Comparison of ENCODE assay signal across 23 mouse cellular contexts in the genomic region with DNA sequence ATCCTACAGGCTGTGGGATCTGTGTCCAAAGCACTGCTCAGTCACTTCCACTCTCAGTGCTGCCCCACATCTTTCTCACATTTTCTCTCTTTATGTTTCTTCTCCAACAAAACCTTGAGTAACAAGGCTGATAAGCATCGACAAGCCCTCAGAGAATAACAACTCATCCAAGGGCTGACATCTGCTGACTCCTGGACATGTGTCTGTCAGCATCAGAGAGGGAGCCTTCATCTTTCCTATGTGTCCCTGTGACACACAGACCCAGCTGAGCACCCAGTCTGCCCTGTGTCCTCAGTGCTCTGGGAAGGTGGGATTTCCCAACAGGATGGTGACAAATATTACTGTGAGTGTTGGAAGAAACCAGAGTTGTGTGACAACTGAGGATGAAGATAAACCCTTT. TPM values are rescaled to one million over a fixed set of nuclear protein-coding genes. Genes with fewer than 3 reads are reported as not detected.
A peak's percentile ranks its signal among the peaks of the same experiment; 100 is the strongest.
DNase-seq lines count a peak whose midpoint lies in the region; ATAC-seq and TF ChIP-seq lines count a peak whose summit lies in the region.
"Had no signal": no experiment of that assay in that cellular context is flagged by ENCODE, and none has a peak within 500 bp of the region (broad histone marks: within the 10 kb centered on the region; RNA-seq: fewer than 3 reads in every experiment).

Gene Psg25 (minus strand): TSS at position 101 of the 400 bp plus-strand sequence.

- no peak for TF ChIP-seq EP300 in stomach, postnatal 0 days (optimal IDR thresholded peaks at IDR 0.05)

- H3K4me3 ChIP-seq in small intestine, adult 2 months (ENCODE audit: low read depth, low read length) = no peak within 1 kb of the TSS
- no peak within 1 kb of the TSS for H3K4me3 ChIP-seq in stomach, embryonic 15.5 days (replicated peaks)
- no peak within 1 kb of the TSS for H3K4me3 ChIP-seq in stomach, postnatal 0 days (ENCODE audit: low read depth, low read length)
- H3K4me3 ChIP-seq: embryonic facial prominence, embryonic 10.5 days; embryonic facial prominence, embryonic 12.5 days; forebrain, embryonic 13.5 days; forebrain, embryonic 15.5 days had no signal

- H3K4me1 ChIP-seq in small intestine, adult 2 months (ENCODE audit: control insufficient read depth, insufficient read depth, insufficient read length, low read length) = peaks cover 17% of the 10 kb centered on the region; the same call in 1 of the 2 replicates
- H3K4me1 ChIP-seq in stomach, embryonic 15.5 days = no peaks in the 10 kb centered on the region
- H3K4me1 ChIP-seq in stomach, postnatal 0 days (replicated peaks; ENCODE audit: control insufficient read depth, insufficient read depth) = no peaks in the 10 kb centered on the region
- H3K4me1 ChIP-seq: embryonic facial prominence, embryonic 10.5 days; embryonic facial prominence, embryonic 12.5 days; forebrain, embryonic 13.5 days; forebrain, embryonic 15.5 days had no signal

- no peak within 1 kb of the TSS for H3K4me2 ChIP-seq in stomach, embryonic 15.5 days
- no peak within 1 kb of the TSS for H3K4me2 ChIP-seq in stomach, postnatal 0 days (replicated peaks; ENCODE audit: low read depth)
- H3K4me2 ChIP-seq: embryonic facial prominence, embryonic 12.5 days; forebrain, embryonic 13.5 days; forebrain, embryonic 15.5 days had no signal

- WGBS in small intestine, adult 2 months = 38% methylated on average over 1 of the region's 1 CpGs
- 73% methylated on average over 1 of the region's 1 CpGs for whole genome bisulfite sequencing in stomach, embryonic 15.5 days
- 82% methylated on average over 1 of the region's 1 CpGs for WGBS in stomach, postnatal 0 days

- TF ChIP-seq POLR2A in small intestine, adult 2 months (IDR thresholded peaks at IDR 0.05; ENCODE audit: low read depth, low read length) = no peak

- H3K27me3 ChIP-seq in small intestine, adult 2 months (ENCODE audit: control insufficient read depth, insufficient read depth, low read length) = no peaks in the 10 kb centered on the region
- no peaks in the 10 kb centered on the region for H3K27me3 ChIP-seq in stomach, embryonic 15.5 days (replicated peaks)
- H3K27me3 ChIP-seq in stomach, postnatal 0 days (ENCODE audit: control insufficient read depth, insufficient read depth, low read length) = no peaks in the 10 kb centered on the region
- H3K27me3 ChIP-seq: embryonic facial prominence, embryonic 12.5 days; forebrain, embryonic 13.5 days; forebrain, embryonic 15.5 days had no signal

- TF ChIP-seq CTCF in small intestine, adult 2 months (IDR thresholded peaks at IDR 0.05; ENCODE audit: extremely low read depth, insufficient read length, insufficient replicate concordance, low read depth, low read length) = no peak
- no peak for TF ChIP-seq CTCF in stomach, postnatal 0 days (IDR thresholded peaks at IDR 0.05; ENCODE audit: low read depth)

- H3K9me3 ChIP-seq in stomach, embryonic 15.5 days = no peaks in the 10 kb centered on the region
- H3K9me3 ChIP-seq in stomach, postnatal 0 days (ENCODE audit: control insufficient read depth, low read length) = no peaks in the 10 kb centered on the region
- H3K9me3 ChIP-seq: embryonic facial prominence, embryonic 12.5 days; forebrain, embryonic 15.5 days had no signal

- no peak for DNase-seq in stomach, postnatal 0 days (ENCODE audit: low spot score)
- DNase-seq in cerebellum, adult 11-12 months = no peak
- DNase-seq in adrenal gland, postnatal 4 days (ENCODE audit: low spot score in 2 of 2) = no peak
- DNase-seq: adrenal gland, adult 2 months; adrenal gland, postnatal 10 days; adrenal gland, postnatal 25 days; cerebellum, adult 18-20 months; cerebellum, adult 9-10 months; cerebellum, postnatal 10 days; cerebellum, postnatal 25 days; forebrain, postnatal 0 days had no signal

- no peak within 1 kb of the TSS for H3K9ac ChIP-seq in stomach, embryonic 15.5 days
- no peak within 1 kb of the TSS for H3K9ac ChIP-seq in stomach, postnatal 0 days (ENCODE audit: low read length)
- H3K9ac ChIP-seq: embryonic facial prominence, embryonic 12.5 days; forebrain, embryonic 13.5 days; forebrain, embryonic 15.5 days; forebrain, postnatal 0 days had no signal

- H3K27ac ChIP-seq in small intestine, adult 2 months (ENCODE audit: insufficient read depth, low read depth, low read length) = peak within 1 kb of the TSS; percentile 80
- peak within 1 kb of the TSS; percentile 62; the same call in 1 of the 2 replicates for H3K27ac ChIP-seq in stomach, embryonic 15.5 days
- H3K27ac ChIP-seq in stomach, postnatal 0 days (replicated peaks) = peak within 1 kb of the TSS; percentile 65
- H3K27ac ChIP-seq: embryonic facial prominence, embryonic 10.5 days; embryonic facial prominence, embryonic 12.5 days; forebrain, embryonic 13.5 days; forebrain, embryonic 15.5 days had no signal

- no peak for ATAC-seq in stomach, embryonic 15.5 days (ENCODE audit: insufficient read depth, low FRiP score, low read depth)
- ATAC-seq in stomach, postnatal 0 days (ENCODE audit: low FRiP score, low TSS enrichment) = no peak
- ATAC-seq: forebrain, embryonic 13.5 days; forebrain, embryonic 15.5 days; forebrain, postnatal 0 days had no signal

- no peaks in the 10 kb centered on the region for H3K36me3 ChIP-seq in small intestine, adult 2 months (ENCODE audit: control insufficient read depth, insufficient read depth, low read length)
- H3K36me3 ChIP-seq in stomach, embryonic 15.5 days = no peaks in the 10 kb centered on the region
- no peaks in the 10 kb centered on the region for H3K36me3 ChIP-seq in stomach, postnatal 0 days (ENCODE audit: control insufficient read depth, insufficient read depth, low read length)
- H3K36me3 ChIP-seq: embryonic facial prominence, embryonic 10.5 days; embryonic facial prominence, embryonic 12.5 days; forebrain, embryonic 15.5 days had no signal

RNA-seq across cellular contexts. Expression of gene Psg25, which starts in this region (rescaled TPM):
- polyA plus RNA-seq in small intestine, adult 2 months (2012; rRNA removed) = 0.10 and 0.55 TPM in 2 replicates
- polyA plus RNA-seq in stomach, embryonic 15.5 days (2015; fragmentation: Nextera tagmentation; extraction: Ambion mirVana) = 0.04 TPM in 1 of 2 replicates, not detected in the other
- not detected in 2 replicates for polyA plus RNA-seq in stomach, postnatal 0 days (2015; fragmentation: Nextera tagmentation; extraction: Ambion mirVana)
- total RNA-seq in adrenal gland, postnatal 4 days (2021) = not detected
- total RNA-seq: adrenal gland, adult 2 months; adrenal gland, postnatal 10 days; adrenal gland, postnatal 25 days; ES-E14; forebrain, postnatal 0 days; MEL had no signal
- polyA plus RNA-seq: adrenal gland, adult 2 months; C2C12; cortical plate, adult 2 months; embryonic facial prominence, embryonic 10.5 days; embryonic facial prominence, embryonic 12.5 days; embryonic facial prominence, embryonic 14.5 days; forebrain, embryonic 11.5 days; forebrain, embryonic 13.5 days; forebrain, embryonic 15.5 days; forebrain, postnatal 0 days had no signal
